Mouse (Mus musculus): Measurements from ENCODE around the gene Supt5. TPM values are rescaled to one million over a fixed set of nuclear protein-coding genes. Genes with fewer than 3 reads are reported as not detected.

The Supt5 gene
- polyA plus RNA-seq, 1 experiment from 2014 or later, result 29.9 TPM

- H3K27me3 ChIP-seq, result peaks cover 16% of the 10 kb centered on the region
- H3K4me1 ChIP-seq (replicated peaks), result peaks cover 85% of the 10 kb centered on the region
Observed at GRCm38 (mm10) chr7:28373891-28374495, 35.4 kb upstream of the Supt5 start.

GRCm38 (mm10) chr7:28373131-28373581 lies 34.6 kb upstream of the Supt5 start:
- Histone ChIP-seq H3K27me3 (peaks cover 16% of the 10 kb centered on the region), H3K27ac (replicated peaks) (peak overlapping the region; percentile 82), H3K9ac (0 out of 2 replicates have a peak overlapping the region, but pooled peaks have one; percentile 30), H3K4me3 (replicated peaks) (peak overlapping the region; percentile 71), H3K9me3 (replicated peaks) (no peaks in the 10 kb centered on the region), H3K36me3 (replicated peaks) (peaks cover 9% of the 10 kb centered on the region), H3K4me2 (peak overlapping the region; percentile 95), H3K4me1 (replicated peaks) (peaks cover 76% of the 10 kb centered on the region)
- 1% methylated on average over 9 of the region's 9 CpGs for WGBS (ENCODE audit: insufficient replicate concordance)
- peak; percentile 1; the same call in 1 of the 2 replicates for ATAC-seq (ENCODE audit: insufficient read depth)

More at GRCm38 (mm10) chr7:28373891-28374495, 35.4 kb upstream of the Supt5 start:
- peaks cover 9% of the 10 kb centered on the region for H3K36me3 ChIP-seq (replicated peaks)
- WGBS (ENCODE audit: insufficient replicate concordance), result 74% methylated on average over 7 of the region's 7 CpGs
- H3K4me2 ChIP-seq, result no peak overlapping the region; the same call in 1 of the 2 replicates
- no peak overlapping the region for H3K4me3 ChIP-seq (replicated peaks)
- no peak overlapping the region for H3K9ac ChIP-seq
- no peaks in the 10 kb centered on the region for H3K9me3 ChIP-seq (replicated peaks)
- peak overlapping the region; percentile 94; the same call in 1 of the 2 replicates for H3K27ac ChIP-seq (replicated peaks)
- ATAC-seq (ENCODE audit: insufficient read depth), result no peak

GRCm38 (mm10) chr7:28372251-28373108 lies 33.9 kb upstream of the Supt5 start, which contains the start of gene Plekhg2:
TSS of gene Plekhg2 (minus strand) at chr7:28372599.
- no peaks in the 10 kb centered on the region for H3K9me3 ChIP-seq (replicated peaks)
- peaks cover 70% of the 10 kb centered on the region for H3K4me1 ChIP-seq (replicated peaks)
- peak; percentile 83 for ATAC-seq (ENCODE audit: insufficient read depth)
- peak within 1 kb of the TSS; percentile 68 for H3K9ac ChIP-seq
- H3K27ac ChIP-seq (replicated peaks), result peak within 1 kb of the TSS; percentile 82
- H3K36me3 ChIP-seq (replicated peaks), result peaks cover 2% of the 10 kb centered on the region
- peak within 1 kb of the TSS; percentile 95 for H3K4me2 ChIP-seq
- H3K4me3 ChIP-seq (replicated peaks), result peak within 1 kb of the TSS; percentile 71
- H3K27me3 ChIP-seq, result peaks cover 16% of the 10 kb centered on the region
- WGBS (ENCODE audit: insufficient replicate concordance), result under 1% methylated on average over 66 of the region's 66 CpGs

- Histone ChIP-seq H3K4me1 (replicated peaks) (peaks cover 61% of the 10 kb centered on the region), H3K9me3 (replicated peaks) (no peaks in the 10 kb centered on the region), H3K27ac (replicated peaks) (peak overlapping the region; percentile 82), H3K4me3 (replicated peaks) (peak overlapping the region; percentile 71), H3K27me3 (peaks cover 16% of the 10 kb centered on the region), H3K9ac (peak overlapping the region; percentile 68), H3K36me3 (replicated peaks) (0 out of 2 replicates have a peak, but pooled peaks cover 4% of the 10 kb centered on the region), H3K4me2 (peak overlapping the region; percentile 95)
- ATAC-seq (ENCODE audit: insufficient read depth), result no peak
- 1% methylated on average over 43 of the region's 43 CpGs for WGBS (ENCODE audit: insufficient replicate concordance)
Observed at GRCm38 (mm10) chr7:28371514-28371989, 33.0 kb upstream of the Supt5 start.

GRCm38 (mm10) chr7:28370977-28371513 lies 32.5 kb upstream of the Supt5 start:
- Histone ChIP-seq H3K4me1 (replicated peaks) (peaks cover 56% of the 10 kb centered on the region), H3K27ac (replicated peaks) (peak overlapping the region; percentile 82; the same call in 1 of the 2 replicates), H3K4me3 (replicated peaks) (peak overlapping the region; percentile 71), H3K36me3 (replicated peaks) (0 out of 2 replicates have a peak, but pooled peaks cover 4% of the 10 kb centered on the region), H3K9me3 (replicated peaks) (no peaks in the 10 kb centered on the region), H3K9ac (peak overlapping the region; percentile 68), H3K4me2 (peak overlapping the region; percentile 95), H3K27me3 (peaks cover 16% of the 10 kb centered on the region)
- ATAC-seq (ENCODE audit: insufficient read depth), result no peak
- 14% methylated on average over 11 of the region's 11 CpGs for WGBS (ENCODE audit: insufficient replicate concordance)

- 83% methylated on average over 14 of the region's 14 CpGs for WGBS (ENCODE audit: insufficient replicate concordance)
- 0 out of 2 replicates have a peak overlapping the region, but pooled peaks have one; percentile 95 for H3K4me2 ChIP-seq
- ATAC-seq (ENCODE audit: insufficient read depth), result no peak
- no peak overlapping the region for H3K9ac ChIP-seq
- H3K27ac ChIP-seq (replicated peaks), result no peak overlapping the region
- 0 out of 2 replicates have a peak, but pooled peaks cover 4% of the 10 kb centered on the region for H3K36me3 ChIP-seq (replicated peaks)
- H3K27me3 ChIP-seq, result peaks cover 16% of the 10 kb centered on the region
- H3K4me3 ChIP-seq (replicated peaks), result no peak overlapping the region
- H3K4me1 ChIP-seq (replicated peaks), result peaks cover 46% of the 10 kb centered on the region
- H3K9me3 ChIP-seq (replicated peaks), result no peaks in the 10 kb centered on the region
Observed at GRCm38 (mm10) chr7:28370051-28370450, 31.5 kb upstream of the Supt5 start.

GRCm38 (mm10) chr7:28368276-28368920 lies 29.9 kb upstream of the Supt5 start:
- ATAC-seq (ENCODE audit: insufficient read depth), result no peak
- 82% methylated on average over 16 of the region's 16 CpGs for WGBS (ENCODE audit: insufficient replicate concordance)
- Histone ChIP-seq H3K27me3 (peaks cover 16% of the 10 kb centered on the region), H3K4me3 (replicated peaks) (no peak overlapping the region), H3K36me3 (replicated peaks) (0 out of 2 replicates have a peak, but pooled peaks cover 9% of the 10 kb centered on the region), H3K4me1 (replicated peaks) (peaks cover 30% of the 10 kb centered on the region), H3K27ac (replicated peaks) (no peak overlapping the region), H3K9ac (no peak overlapping the region), H3K4me2 (no peak overlapping the region), H3K9me3 (replicated peaks) (no peaks in the 10 kb centered on the region)

GRCm38 (mm10) chr7:28367663-28368275 lies 29.2 kb upstream of the Supt5 start:
- no peak overlapping the region for H3K4me2 ChIP-seq
- no peak overlapping the region for H3K27ac ChIP-seq (replicated peaks)
- ATAC-seq (ENCODE audit: insufficient read depth), result no peak
- peaks cover 26% of the 10 kb centered on the region for H3K4me1 ChIP-seq (replicated peaks)
- H3K27me3 ChIP-seq, result peaks cover 16% of the 10 kb centered on the region
- no peaks in the 10 kb centered on the region for H3K9me3 ChIP-seq (replicated peaks)
- H3K4me3 ChIP-seq (replicated peaks), result no peak overlapping the region
- WGBS (ENCODE audit: insufficient replicate concordance), result 76% methylated on average over 16 of the region's 16 CpGs
- H3K36me3 ChIP-seq (replicated peaks), result 0 out of 2 replicates have a peak, but pooled peaks cover 9% of the 10 kb centered on the region
- no peak overlapping the region for H3K9ac ChIP-seq

- H3K9ac ChIP-seq, result no peak overlapping the region
- 75% methylated on average over 16 of the region's 16 CpGs for WGBS (ENCODE audit: insufficient replicate concordance)
- peaks cover 17% of the 10 kb centered on the region; the same call in 1 of the 2 replicates for H3K36me3 ChIP-seq (replicated peaks)
- no peak overlapping the region for H3K27ac ChIP-seq (replicated peaks)
- H3K27me3 ChIP-seq, result no peaks in the 10 kb centered on the region
- H3K4me3 ChIP-seq (replicated peaks), result no peak overlapping the region
- H3K4me1 ChIP-seq (replicated peaks), result peaks cover 10% of the 10 kb centered on the region; the same call in 1 of the 2 replicates
- no peak overlapping the region for H3K4me2 ChIP-seq
- no peaks in the 10 kb centered on the region for H3K9me3 ChIP-seq (replicated peaks)
- no peak for ATAC-seq (ENCODE audit: insufficient read depth)
Observed at GRCm38 (mm10) chr7:28362441-28363060, 24.0 kb upstream of the Supt5 start.

Data from liver, embryonic 15.5 days (tissue).